In genomic region chr4:47881560-47881959, GRCm38 (mm10) we compare ENCODE assay signal across 12 mouse cellular contexts.
DNase-seq lines count a peak whose midpoint lies in the region; ATAC-seq and TF ChIP-seq lines count a peak whose summit lies in the region.
"Had no signal": no experiment of that assay in that cellular context is flagged by ENCODE, and none has a peak within 500 bp of the region (broad histone marks: within the 10 kb centered on the region; RNA-seq: fewer than 3 reads in every experiment).

No protein-coding gene starts in this region.

- peak overlapping the region; percentile 58; the same call in 1 of the 2 replicates for H3K27ac ChIP-seq in forebrain, embryonic 14.5 days (ENCODE audit: low read depth, low read length)
- no peak overlapping the region for H3K27ac ChIP-seq in forebrain, embryonic 11.5 days (ENCODE audit: low read depth, low read length)
- H3K27ac ChIP-seq in forebrain, postnatal 0 days (ENCODE audit: low read depth, low read length): peak overlapping the region; percentile 69
- H3K27ac ChIP-seq in stomach, postnatal 0 days (replicated peaks): no peak overlapping the region

- H3K4me3 ChIP-seq in forebrain, embryonic 14.5 days (ENCODE audit: low read depth, low read length): no peak overlapping the region
- no peak overlapping the region for H3K4me3 ChIP-seq in forebrain, embryonic 11.5 days (ENCODE audit: low read depth, low read length)
- no peak overlapping the region for H3K4me3 ChIP-seq in forebrain, postnatal 0 days (ENCODE audit: low read depth, low read length)
- no peak overlapping the region for H3K4me3 ChIP-seq in stomach, postnatal 0 days (ENCODE audit: low read depth, low read length)

- H3K4me2 ChIP-seq in forebrain, embryonic 14.5 days (ENCODE audit: low read length): no peak overlapping the region
- no peak overlapping the region for H3K4me2 ChIP-seq in forebrain, embryonic 11.5 days (ENCODE audit: low read depth, low read length, severe bottlenecking)
- no peak overlapping the region for H3K4me2 ChIP-seq in forebrain, postnatal 0 days (ENCODE audit: low read depth)
- no peak overlapping the region for H3K4me2 ChIP-seq in stomach, postnatal 0 days (replicated peaks; ENCODE audit: low read depth)

- no peaks in the 10 kb centered on the region for H3K36me3 ChIP-seq in forebrain, embryonic 14.5 days (ENCODE audit: control insufficient read depth, insufficient read depth, low read length)
- no peaks in the 10 kb centered on the region for H3K36me3 ChIP-seq in forebrain, embryonic 11.5 days (ENCODE audit: control insufficient read depth, insufficient read depth, low read length)
- H3K36me3 ChIP-seq in forebrain, postnatal 0 days (ENCODE audit: insufficient read depth): no peaks in the 10 kb centered on the region
- no peaks in the 10 kb centered on the region for H3K36me3 ChIP-seq in stomach, postnatal 0 days (ENCODE audit: control insufficient read depth, insufficient read depth, low read length)

- no peak for TF ChIP-seq EP300 in stomach, postnatal 0 days (optimal IDR thresholded peaks at IDR 0.05)

- no peak overlapping the region for H3K9ac ChIP-seq in forebrain, embryonic 14.5 days (ENCODE audit: low read length)
- H3K9ac ChIP-seq in forebrain, embryonic 11.5 days (ENCODE audit: low read length): no peak overlapping the region
- H3K9ac ChIP-seq in forebrain, postnatal 0 days: no peak overlapping the region; the same call in 1 of the 2 replicates
- no peak overlapping the region for H3K9ac ChIP-seq in stomach, postnatal 0 days (ENCODE audit: low read length)

- H3K4me1 ChIP-seq in forebrain, embryonic 14.5 days (ENCODE audit: control insufficient read depth, insufficient read depth, low read length): 0 out of 2 replicates have a peak, but pooled peaks cover 3% of the 10 kb centered on the region
- no peaks in the 10 kb centered on the region for H3K4me1 ChIP-seq in forebrain, embryonic 11.5 days (replicated peaks; ENCODE audit: control insufficient read depth, insufficient read depth, low read length)
- H3K4me1 ChIP-seq in forebrain, postnatal 0 days (ENCODE audit: insufficient read depth): peaks cover 3% of the 10 kb centered on the region; the same call in 1 of the 2 replicates
- H3K4me1 ChIP-seq in stomach, postnatal 0 days (replicated peaks; ENCODE audit: control insufficient read depth, insufficient read depth): no peaks in the 10 kb centered on the region

- H3K27me3 ChIP-seq in forebrain, embryonic 14.5 days (replicated peaks; ENCODE audit: control insufficient read depth, insufficient read depth, low read length): no peaks in the 10 kb centered on the region
- H3K27me3 ChIP-seq in forebrain, embryonic 11.5 days (ENCODE audit: control insufficient read depth, insufficient read depth, low read length): no peaks in the 10 kb centered on the region
- H3K27me3 ChIP-seq in forebrain, postnatal 0 days (ENCODE audit: insufficient read depth, low read length): no peaks in the 10 kb centered on the region
- no peaks in the 10 kb centered on the region for H3K27me3 ChIP-seq in stomach, postnatal 0 days (ENCODE audit: control insufficient read depth, insufficient read depth, low read length)

- TF ChIP-seq CTCF in forebrain, postnatal 0 days (IDR thresholded peaks at IDR 0.05; ENCODE audit: low read depth): no peak
- TF ChIP-seq CTCF in stomach, postnatal 0 days (IDR thresholded peaks at IDR 0.05; ENCODE audit: low read depth): no peak

- DNase-seq in forebrain, embryonic 14.5 days (ENCODE audit: low spot score): peak; percentile 41
- no peak for DNase-seq in forebrain, embryonic 11.5 days (ENCODE audit: low spot score)
- peak; percentile 91 for DNase-seq in brain, adult 2 months (ENCODE audit: low read depth, low spot score)
- peak; percentile 54 for DNase-seq in forebrain, postnatal 0 days
- DNase-seq in left cerebral cortex, adult 8-10 months (ENCODE audit: low spot score in 2 of 2): peak; percentile 13 to 35
- no peak for DNase-seq in heart, adult 9 months (ENCODE audit: low spot score in 2 of 2)
- no peak for DNase-seq in liver
- no peak for DNase-seq in stomach, postnatal 0 days (ENCODE audit: low spot score)
- DNase-seq: adrenal gland, postnatal 25 days; heart, adult 18-20 months; lung, postnatal 36 days had no signal

- no peaks in the 10 kb centered on the region for H3K9me3 ChIP-seq in forebrain, embryonic 14.5 days (replicated peaks; ENCODE audit: control insufficient read depth, low read length)
- no peaks in the 10 kb centered on the region for H3K9me3 ChIP-seq in forebrain, embryonic 11.5 days (ENCODE audit: control insufficient read depth, low read length)
- H3K9me3 ChIP-seq in forebrain, postnatal 0 days (ENCODE audit: low read length): no peaks in the 10 kb centered on the region
- H3K9me3 ChIP-seq in stomach, postnatal 0 days (ENCODE audit: control insufficient read depth, low read length): no peaks in the 10 kb centered on the region

- ATAC-seq in forebrain, embryonic 14.5 days: peak; percentile 37; the same call in 1 of the 2 replicates
- ATAC-seq in forebrain, embryonic 11.5 days (replicated peaks; ENCODE audit: low FRiP score): no peak
- ATAC-seq in forebrain, postnatal 0 days: peak; percentile 82
- no peak for ATAC-seq in stomach, postnatal 0 days (ENCODE audit: low FRiP score, low TSS enrichment)
- ATAC-seq: inflammation-experienced regulatory T-cells, adult 6 months had no signal

- WGBS in forebrain, embryonic 14.5 days: 62% methylated on average over 9 of the region's 9 CpGs
- WGBS in forebrain, embryonic 11.5 days: 72% methylated on average over 9 of the region's 9 CpGs
- 46% methylated on average over 9 of the region's 9 CpGs for WGBS in forebrain, postnatal 0 days
- WGBS in stomach, postnatal 0 days: 64% methylated on average over 9 of the region's 9 CpGs

Comparison
In these comparisons a context has a peak if more than half of its experiments do, and no peak if none do; other contexts are left out.
1. ATAC-seq: peak in forebrain, embryonic 14.5 days (single experiment) and forebrain, postnatal 0 days (single experiment); none in forebrain, embryonic 11.5 days (single experiment) and stomach, postnatal 0 days (single experiment).
2. DNase-seq: peak in forebrain, embryonic 14.5 days (single experiment), brain, adult 2 months (single experiment), forebrain, postnatal 0 days (single experiment) and left cerebral cortex, adult 8-10 months (2 of 2); none in forebrain, embryonic 11.5 days (single experiment), heart, adult 9 months (0 of 2), liver (single experiment) and stomach, postnatal 0 days (single experiment).
3. H3K27ac ChIP-seq: peak in forebrain, embryonic 14.5 days (single experiment) and forebrain, postnatal 0 days (single experiment); none in forebrain, embryonic 11.5 days (single experiment) and stomach, postnatal 0 days (single experiment).